Mouse (Mus musculus) spleen, adult 2 months (tissue): ENCODE results near the gene Glis1.

Experiments
- CTCF ChIP-seq: fragments of 200-500 bp; IDR thresholded peaks from 2 replicates; pipeline ENCODE4 v1.5.1; 2011; ENCODE audit warnings: mild to moderate bottlenecking, inconsistent platforms; ENCODE audit not compliant: insufficient read depth, insufficient read length, insufficient replicate concordance; ENCODE audit errors: extremely low read depth
- POLR2A ChIP-seq: fragments of 200-500 bp; IDR thresholded peaks from 2 replicates; pipeline ENCODE4 v1.6.1; 2011; ENCODE audit warnings: low read depth, low read length, inconsistent platforms

DNA sequence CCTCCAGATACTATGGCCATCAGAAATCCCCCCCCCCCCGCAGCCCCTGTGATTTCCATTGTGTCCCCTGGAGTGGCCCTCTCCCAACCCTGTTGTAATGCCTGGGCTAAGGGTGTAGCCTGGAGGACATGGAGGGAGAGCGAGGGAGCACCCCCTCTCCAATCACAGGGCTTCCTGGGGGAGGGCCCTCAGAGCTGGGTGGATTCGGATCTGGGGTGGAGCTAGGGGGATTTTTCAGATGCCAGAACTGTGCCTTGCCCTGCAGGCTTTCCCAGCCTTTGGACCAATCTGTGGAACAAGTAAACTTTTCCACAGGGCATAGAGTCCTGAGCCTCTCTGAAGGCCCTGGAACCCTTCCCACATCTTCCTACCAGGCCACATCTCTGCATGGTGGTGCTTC, 116.2 kb downstream of the Glis1 start:
- TF ChIP-seq CTCF (no peak), POLR2A (no peak)
